Mouse (Mus musculus) heart, postnatal 25 days (tissue): Measurements from ENCODE around the gene Melk. TPM values are rescaled to one million over a fixed set of nuclear protein-coding genes. Genes with fewer than 3 reads are reported as not detected.

Experiments used
- DNase-seq: peaks from one replicate; pipeline ENCODE4 v3.0.0; 2022; ENCODE audit warnings: low spot score
- intact Hi-C: fragments of 180-260 bp; cut with DNase I; formaldehyde crosslinking; loops from one replicate; pipeline ENCODE4 v1.15.1; 2025
- total RNA-seq, 2 experiments: library from RNA; stranded (reverse); gene quantifications; 2 replicates each; pipeline ENCODE4 v1.2.3; 2021

Gene Melk
- total RNA-seq: under 1 TPM; 0.49 to 0.70 TPM

DNA sequence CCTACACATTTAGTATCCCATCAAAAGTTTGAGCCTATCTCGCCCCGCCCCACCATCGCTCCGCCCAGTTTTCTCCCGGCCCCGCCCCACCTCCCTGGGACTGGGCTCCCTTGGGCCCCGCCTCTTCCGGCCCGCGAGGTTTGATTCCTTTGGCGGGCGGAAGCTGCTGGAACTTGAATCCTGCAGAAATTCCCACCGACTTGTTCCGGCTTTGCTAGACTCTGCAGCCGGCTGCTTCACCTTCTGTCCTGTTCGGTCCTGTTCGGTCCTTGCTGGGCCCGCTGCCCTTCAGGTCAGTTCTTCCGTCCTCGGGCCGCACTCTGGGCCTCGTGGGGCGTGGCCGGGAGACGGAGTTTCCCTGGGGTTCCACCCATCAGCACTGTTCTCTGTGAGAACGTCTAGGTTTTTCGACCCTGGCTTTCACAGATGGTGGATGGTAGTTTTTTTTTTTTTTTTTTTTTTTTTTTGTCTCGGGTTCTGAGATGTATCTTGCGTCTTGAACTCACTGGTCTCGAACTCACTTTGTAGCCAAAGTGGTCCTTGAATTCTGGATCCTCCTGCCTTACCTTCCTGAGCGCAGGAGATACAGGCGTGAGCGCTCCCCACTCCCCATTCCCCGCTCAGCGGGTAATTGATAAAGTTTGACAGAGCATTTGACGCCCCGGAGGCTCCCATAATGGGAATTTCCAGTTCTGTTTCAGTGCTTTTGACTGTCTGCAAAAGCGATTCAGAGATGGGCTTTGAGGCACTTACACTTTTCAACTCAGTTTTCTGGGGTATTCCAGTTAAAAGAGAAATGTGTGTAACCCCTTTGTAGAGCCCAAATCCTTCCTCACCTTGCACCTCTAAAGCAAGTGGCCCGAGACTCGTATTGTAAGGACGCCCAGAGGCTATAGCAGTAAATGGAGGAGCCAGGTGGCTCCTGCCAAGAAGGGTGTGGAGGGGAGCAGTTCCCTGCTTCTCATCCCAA is at the start of gene Melk:
Gene Melk (plus strand): TSS at position 96 of the 970 bp plus-strand sequence.
- DNase-seq: peak; percentile 48
- intact Hi-C loops: no loop called here

- DNase-seq: no peak
- intact Hi-C loops: no loop called here
Measured at GRCm38 (mm10) chr4:44251521-44251920, 49.2 kb upstream of the Melk start.

- intact Hi-C loops: no loop called here
- DNase-seq: no peak
Measured at GRCm38 (mm10) chr4:44251966-44252916, 48.4 kb upstream of the Melk start.

- intact Hi-C loops: no loop called here
- no peak for DNase-seq
Measured at GRCm38 (mm10) chr4:44253191-44253590, 47.5 kb upstream of the Melk start.

DNA sequence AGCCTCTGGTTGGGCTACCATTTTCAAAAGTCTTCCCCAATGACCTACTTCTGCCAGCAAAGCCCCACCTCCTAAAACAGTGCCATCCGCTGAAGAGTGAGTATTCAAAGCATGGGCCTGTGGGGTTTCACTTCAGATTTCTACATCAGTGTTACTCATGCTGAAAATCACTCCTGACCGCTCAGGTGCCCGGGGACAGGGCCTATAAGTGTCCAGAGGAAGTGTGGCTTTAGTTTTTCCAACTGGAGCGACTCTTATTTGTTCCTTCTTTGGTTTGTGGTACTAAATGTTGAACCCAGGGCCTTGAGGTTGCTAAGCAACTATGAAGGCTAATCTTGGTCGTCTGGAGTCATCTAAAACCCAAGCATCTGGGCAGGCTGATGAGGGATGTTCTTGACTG is 46.1 kb upstream of the Melk start:
- intact Hi-C loops: no loop called here
- no peak for DNase-seq

DNA sequence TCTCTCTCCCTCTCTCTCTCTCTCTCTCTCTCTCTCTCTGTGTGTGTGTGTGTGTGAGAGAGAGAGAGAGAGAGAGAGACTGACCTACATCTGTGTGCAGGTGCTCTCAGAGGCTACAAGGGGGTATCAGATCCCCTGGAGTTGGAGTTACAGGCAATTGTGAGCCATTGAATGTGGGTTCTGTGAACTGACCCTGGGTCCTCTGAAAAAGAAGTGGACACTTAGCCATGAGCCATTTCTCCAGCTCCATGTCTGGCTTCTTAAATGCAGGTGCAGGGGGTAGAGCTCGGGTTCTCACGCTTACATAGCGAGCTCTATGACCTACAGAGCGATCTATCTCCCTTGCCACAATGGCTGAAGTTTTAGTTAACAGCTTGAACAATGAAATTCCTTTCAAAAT is 41.5 kb upstream of the Melk start:
- intact Hi-C loops: no loop called here
- no peak for DNase-seq

DNA sequence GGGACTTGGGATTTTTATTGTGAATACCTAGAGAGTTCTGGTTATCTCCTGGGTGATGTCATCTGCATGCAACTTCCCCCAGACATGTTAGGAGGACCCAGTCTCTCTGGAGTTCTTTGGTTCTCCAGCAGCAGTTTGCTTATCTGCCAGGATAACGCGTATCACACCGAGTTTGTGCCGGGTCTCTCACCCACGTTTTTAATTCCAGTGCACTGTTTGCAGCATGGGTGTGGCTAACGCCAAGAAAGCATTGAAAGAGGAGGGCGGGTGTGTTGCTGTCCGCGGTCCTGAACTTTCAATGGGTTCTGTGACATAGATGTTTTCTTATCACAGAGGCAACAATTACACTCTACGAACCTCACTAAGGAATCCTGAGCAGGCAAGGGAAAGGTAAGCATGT is 40.4 kb upstream of the Melk start:
- no peak for DNase-seq
- intact Hi-C loops: no loop called here

- intact Hi-C loops: no loop called here
- no peak for DNase-seq
Measured at GRCm38 (mm10) chr4:44265500-44265899, 35.2 kb upstream of the Melk start.

- intact Hi-C loops: no loop called here
- no peak for DNase-seq
Measured at GRCm38 (mm10) chr4:44267437-44267836, 33.2 kb upstream of the Melk start.

GRCm38 (mm10) chr4:44269376-44269817 is 31.3 kb upstream of the Melk start:
- intact Hi-C loops: no loop called here
- DNase-seq: no peak

- intact Hi-C loops: no loop called here
- no peak for DNase-seq
Measured at GRCm38 (mm10) chr4:44271134-44271533, 29.5 kb upstream of the Melk start.

- no peak for DNase-seq
- intact Hi-C loops: no loop called here
Measured at GRCm38 (mm10) chr4:44281597-44282265, 18.9 kb upstream of the Melk start.

- intact Hi-C loops: loop anchor here (1.0 to 5.0 kb wide), 2 partner anchors 119 to 225 kb away; no protein-coding TSS in a partner anchor
- DNase-seq: no peak
Measured at GRCm38 (mm10) chr4:44292534-44292933, 8.1 kb upstream of the Melk start.

GRCm38 (mm10) chr4:44295837-44296236 is 4.8 kb upstream of the Melk start:
- intact Hi-C loops: no loop called here
- DNase-seq: no peak

GRCm38 (mm10) chr4:44306585-44306984 is 5.9 kb downstream of the Melk start:
- no peak for DNase-seq
- intact Hi-C loops: no loop called here

- intact Hi-C loops: no loop called here
- DNase-seq: no peak
Measured at GRCm38 (mm10) chr4:44310429-44310828, 9.8 kb downstream of the Melk start.

DNA sequence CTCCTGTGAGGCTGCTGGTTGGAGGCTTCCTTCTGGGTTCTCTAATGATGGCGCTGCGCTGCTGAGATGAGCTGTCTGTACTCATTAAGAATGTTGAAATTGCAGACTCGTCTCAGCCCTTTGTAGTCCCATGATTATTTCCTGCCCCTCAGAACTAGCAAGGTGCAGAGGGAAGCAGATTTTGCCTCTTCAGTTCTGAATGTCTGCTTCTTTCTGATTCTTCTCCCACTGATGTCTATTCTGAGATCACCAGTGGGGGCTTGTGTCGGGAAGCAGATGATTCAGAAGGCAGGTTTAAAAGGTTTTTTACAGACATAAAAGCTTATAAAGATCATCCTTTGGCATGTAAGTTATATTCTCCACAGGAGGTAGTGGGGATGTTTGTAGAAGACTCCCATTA is 10.2 kb downstream of the Melk start:
- intact Hi-C loops: no loop called here
- no peak for DNase-seq

GRCm38 (mm10) chr4:44316270-44316809 is 15.7 kb downstream of the Melk start:
- no peak for DNase-seq
- intact Hi-C loops: no loop called here

- DNase-seq: no peak
- intact Hi-C loops: no loop called here
Measured at GRCm38 (mm10) chr4:44320448-44320847, 19.8 kb downstream of the Melk start.

GRCm38 (mm10) chr4:44322124-44322523 is 21.4 kb downstream of the Melk start:
- intact Hi-C loops: no loop called here
- DNase-seq: no peak
